Mouse (Mus musculus) stomach, postnatal 0 days (tissue): Measurements from ENCODE around the gene Aunip. TPM values are rescaled to one million over a fixed set of nuclear protein-coding genes. Genes with fewer than 3 reads are reported as not detected.
"Not testable (repeated sequence)": the region's sequence is repeated elsewhere in the genome, so short reads cannot be mapped to it uniquely, and the experiment has no call there.

Experiments
- ATAC-seq: fragments of 200-750 bp; cut with Nextera tagmentation; 2 replicates; pipeline ENCODE4 v1.8.0; 2017; ENCODE audit not compliant: low FRiP score, low TSS enrichment
- DNase-seq: peaks from one replicate; pipeline ENCODE4 v3.0.0-alpha.2; 2016; ENCODE audit warnings: low spot score
- H3K27ac ChIP-seq: fragments of 300-500 bp; sonication (generic); replicated peaks from 2 replicates; pipeline ENCODE4 v1.5.1; 2014; ENCODE audit warnings: mild to moderate bottlenecking, control low read depth
- H3K27me3 ChIP-seq: fragments of 300-500 bp; sonication (generic); 2 replicates; pipeline ENCODE4 v1.6.1; 2014; ENCODE audit warnings: low read length; ENCODE audit not compliant: control insufficient read depth, insufficient read depth
- H3K36me3 ChIP-seq: fragments of 300-500 bp; sonication (generic); 2 replicates; pipeline ENCODE4 v1.6.1; 2014; ENCODE audit warnings: low read length, mixed read lengths; ENCODE audit not compliant: control insufficient read depth, insufficient read depth
- H3K4me1 ChIP-seq: fragments of 300-500 bp; sonication (generic); replicated peaks from 2 replicates; pipeline ENCODE4 v1.6.1; 2014; ENCODE audit warnings: antibody characterized with exemption; ENCODE audit not compliant: control insufficient read depth, insufficient read depth
- H3K4me2 ChIP-seq: fragments of 300-500 bp; sonication (generic); replicated peaks from 2 replicates; pipeline ENCODE4 v1.6.1; 2014; ENCODE audit warnings: low read depth, mild to moderate bottlenecking, control low read depth, moderate library complexity
- H3K4me3 ChIP-seq: fragments of 300-500 bp; sonication (generic); 2 replicates; pipeline ENCODE4 v1.5.1; 2014; ENCODE audit warnings: low read depth, low read length, control low read depth
- H3K9ac ChIP-seq: fragments of 300-500 bp; sonication (generic); 2 replicates; pipeline ENCODE4 v1.6.1; 2014; ENCODE audit warnings: mild to moderate bottlenecking, low read length, control low read depth, mixed read lengths
- H3K9me3 ChIP-seq: fragments of 300-500 bp; sonication (generic); 2 replicates; pipeline ENCODE4 v1.6.1; 2016; ENCODE audit warnings: low read length; ENCODE audit not compliant: control insufficient read depth
- CTCF ChIP-seq: IDR thresholded peaks from 2 replicates; pipeline ENCODE4 v1.5.1; 2016; ENCODE audit warnings: antibody characterized with exemption, low read depth, mild to moderate bottlenecking, moderate library complexity
- EP300 ChIP-seq: optimal IDR thresholded peaks from 2 replicates; pipeline ENCODE3; 2016; ENCODE audit warnings: antibody characterized with exemption
- WGBS: fragments of 180-500 bp; shearing (Covaris S2); extraction: QIAGEN DNeasy Blood & Tissue Kit; methylation state at CpG from one replicate; pipeline ENCODE4 v1.1.7; 2014; 5-methylcytosine and 5-hydroxymethylcytosine counted together
- polyA plus RNA-seq: library from polyadenylated mRNA; unstranded; fragments of >200 nt; fragmentation: Nextera tagmentation; extraction: Ambion mirVana; gene quantifications from 2 replicates; pipeline ENCODE4 v1.2.1, GENCODE M21; 2015

Aunip gene
- polyA plus RNA-seq, 1 experiment from 2014 or later: 3.5 TPM

GRCm38 (mm10) chr4:134497223-134497622, 13.6 kb upstream of the Aunip start:
- no peaks in the 10 kb centered on the region for H3K27me3 ChIP-seq
- 8% methylated on average over 6 of the region's 6 CpGs for WGBS
- peak overlapping the region; percentile 83 for H3K27ac ChIP-seq
- H3K9me3 ChIP-seq: no peaks in the 10 kb centered on the region
- peak overlapping the region; percentile 65 for H3K9ac ChIP-seq
- TF ChIP-seq CTCF: no peak
- TF ChIP-seq EP300: no peak
- DNase-seq (no peak), ATAC-seq (peak; percentile 13)
- H3K4me2 ChIP-seq: peak overlapping the region; percentile 90
- H3K36me3 ChIP-seq: no peaks in the 10 kb centered on the region
- peaks cover 10% of the 10 kb centered on the region for H3K4me1 ChIP-seq
- peak overlapping the region; percentile 52 for H3K4me3 ChIP-seq

GRCm38 (mm10) chr4:134497986-134498731, 12.6 kb upstream of the Aunip start:
- Histone ChIP-seq H3K4me1 (peaks cover 10% of the 10 kb centered on the region), H3K4me2 (peak overlapping the region; percentile 90), H3K9ac (peak overlapping the region; percentile 65; the same call in 1 of the 2 replicates), H3K27ac (peak overlapping the region; percentile 83), H3K9me3 (no peaks in the 10 kb centered on the region), H3K36me3 (no peaks in the 10 kb centered on the region), H3K27me3 (no peaks in the 10 kb centered on the region), H3K4me3 (peak overlapping the region; percentile 52; the same call in 1 of the 2 replicates)
- DNase-seq: peak; percentile 43
- WGBS: 61% methylated on average over 12 of the region's 12 CpGs
- TF ChIP-seq EP300 (no peak), CTCF (no peak)
- no peak for ATAC-seq

- 74% methylated on average over 6 of the region's 6 CpGs for WGBS
- not testable (repeated sequence) for H3K27ac ChIP-seq, DNase-seq
Measured at GRCm38 (mm10) chr4:134498983-134499382, 11.8 kb upstream of the Aunip start.

DNA sequence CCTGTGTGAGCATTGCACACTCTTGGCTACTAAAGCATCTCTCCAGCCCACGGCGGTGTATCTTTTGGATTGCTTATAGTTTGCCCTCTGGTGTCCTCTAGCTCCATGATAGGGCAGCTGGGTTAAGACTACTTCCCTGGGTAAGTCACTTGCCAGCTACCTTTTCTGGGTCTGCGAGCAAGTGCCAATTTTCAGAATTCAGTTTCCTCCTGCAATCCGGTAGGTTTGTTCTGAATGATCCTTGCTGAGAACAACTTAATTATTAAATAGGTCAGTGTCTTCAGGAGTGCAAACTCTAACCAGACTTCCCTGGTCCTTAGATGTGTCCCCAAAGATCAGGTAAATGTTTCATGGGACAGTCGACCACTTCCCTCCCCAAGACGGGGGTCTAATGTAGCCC, 9.7 kb upstream of the Aunip start:
- no peaks in the 10 kb centered on the region for H3K27me3 ChIP-seq
- TF ChIP-seq CTCF (no peak), EP300 (no peak)
- H3K4me2 ChIP-seq: no peak overlapping the region
- H3K9ac ChIP-seq: no peak overlapping the region
- H3K36me3 ChIP-seq: no peaks in the 10 kb centered on the region
- no peak for DNase-seq
- H3K4me1 ChIP-seq: 0 out of 2 replicates have a peak, but pooled peaks cover 4% of the 10 kb centered on the region
- no peak for ATAC-seq
- no peaks in the 10 kb centered on the region for H3K9me3 ChIP-seq
- H3K4me3 ChIP-seq: no peak overlapping the region
- no peak overlapping the region for H3K27ac ChIP-seq
- WGBS: 93% methylated on average over 6 of the region's 6 CpGs

More at GRCm38 (mm10) chr4:134498983-134499382, 11.8 kb upstream of the Aunip start:
- H3K4me3 ChIP-seq, H3K4me2 ChIP-seq, ATAC-seq, H3K27me3 ChIP-seq, H3K36me3 ChIP-seq, H3K9me3 ChIP-seq, H3K9ac ChIP-seq: not testable (repeated sequence)
- peaks cover 10% of the 10 kb centered on the region for H3K4me1 ChIP-seq

DNA sequence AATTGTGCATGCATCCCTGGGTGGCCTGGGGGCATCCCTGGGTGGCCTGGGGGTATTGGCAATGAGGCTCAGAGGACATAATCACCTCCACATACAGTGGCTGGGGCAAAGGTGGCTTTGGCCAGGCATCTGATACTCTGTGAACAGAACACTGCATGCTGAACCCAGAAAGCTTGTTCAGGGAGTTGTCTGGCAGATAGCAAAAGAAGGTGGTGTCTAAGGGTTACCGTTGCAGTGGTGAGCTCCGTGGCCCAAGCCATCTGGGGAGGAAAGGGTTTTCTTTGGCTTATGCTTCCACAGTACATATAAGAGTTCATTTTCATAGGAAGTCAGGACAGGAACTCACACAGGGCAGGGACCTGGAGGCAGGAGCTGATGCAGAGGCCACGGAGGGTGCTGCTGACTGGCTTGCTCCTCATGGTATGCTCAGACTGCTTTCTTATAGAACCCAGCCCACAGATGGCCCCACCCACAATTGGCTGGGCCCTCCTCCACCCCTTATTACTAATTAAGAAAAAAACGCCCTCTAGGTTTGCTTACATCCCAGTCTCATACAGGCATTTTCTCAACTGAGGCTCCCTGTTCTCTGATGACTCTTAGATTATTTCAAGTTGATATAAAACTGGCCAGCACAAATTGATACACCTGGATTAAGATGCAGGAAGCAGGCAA, 7.0 kb upstream of the Aunip start:
- H3K4me3 ChIP-seq: no peak overlapping the region
- TF ChIP-seq EP300 (no peak), CTCF (no peak)
- H3K27ac ChIP-seq: no peak overlapping the region
- 0 out of 2 replicates have a peak, but pooled peaks cover 3% of the 10 kb centered on the region for H3K36me3 ChIP-seq
- ATAC-seq: 0 out of 2 replicates have a peak, but pooled peaks have one; percentile 14
- H3K9ac ChIP-seq: no peak overlapping the region
- DNase-seq: no peak
- no peak overlapping the region for H3K4me2 ChIP-seq
- no peaks in the 10 kb centered on the region for H3K4me1 ChIP-seq
- H3K9me3 ChIP-seq: no peaks in the 10 kb centered on the region
- 78% methylated on average over 4 of the region's 4 CpGs for WGBS
- H3K27me3 ChIP-seq: no peaks in the 10 kb centered on the region
